Comparison of ENCODE assay signal across 8 mouse cellular contexts in the genomic region with DNA sequence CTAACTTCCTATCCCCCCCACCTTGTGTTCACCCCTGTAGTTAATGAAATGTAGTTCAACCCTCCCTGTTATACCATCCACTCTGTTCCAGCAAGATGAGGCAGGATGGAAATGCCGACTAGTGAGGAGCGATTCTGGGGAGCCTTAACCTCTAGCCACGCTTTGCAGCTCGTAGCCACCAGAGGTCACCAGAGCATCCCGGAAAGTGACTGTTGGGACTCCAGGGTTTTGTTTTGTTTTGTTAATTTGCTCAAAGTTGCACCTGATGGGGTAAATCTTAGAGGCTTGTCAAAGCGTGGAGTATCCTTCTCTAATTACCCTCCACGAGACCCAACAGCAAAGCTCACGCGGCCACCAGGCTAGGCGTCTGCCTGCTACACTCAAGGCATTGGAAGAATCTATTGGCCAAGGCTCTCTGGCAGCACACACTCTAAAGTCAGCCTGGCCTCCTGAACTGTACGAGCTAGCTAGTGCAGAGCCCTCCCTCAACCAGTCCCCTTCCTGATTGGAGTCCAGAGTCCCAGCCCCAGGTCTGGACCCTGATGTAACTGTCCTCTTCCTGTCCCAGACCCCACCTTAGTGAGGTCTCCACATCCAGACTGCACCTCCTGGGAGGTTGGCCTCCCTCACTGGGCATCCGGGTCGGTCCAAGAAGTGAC. TPM values are rescaled to one million over a fixed set of nuclear protein-coding genes. Genes with fewer than 3 reads are reported as not detected.
DNase-seq lines count a peak whose midpoint lies in the region; ATAC-seq and TF ChIP-seq lines count a peak whose summit lies in the region.

No protein-coding gene starts in this region.

- no peaks in the 10 kb centered on the region for H3K4me1 ChIP-seq in embryonic fibroblast, embryonic 13.5 days (ENCODE audit: control insufficient read depth, insufficient read depth, low read length)
- 0 out of 2 replicates have a peak, but pooled peaks cover 4% of the 10 kb centered on the region for H3K4me1 ChIP-seq in hindbrain, embryonic 15.5 days (replicated peaks)
- H3K4me1 ChIP-seq in liver, embryonic 12.5 days = 0 out of 2 replicates have a peak, but pooled peaks cover 5% of the 10 kb centered on the region

- H3K9ac ChIP-seq in hindbrain, embryonic 15.5 days = no peak overlapping the region
- H3K9ac ChIP-seq in liver, embryonic 12.5 days = no peak overlapping the region

- H3K4me2 ChIP-seq in hindbrain, embryonic 15.5 days = no peak overlapping the region
- H3K4me2 ChIP-seq in liver, embryonic 12.5 days = peak overlapping the region; percentile 25

- WGBS in hindbrain, embryonic 15.5 days = 8% methylated on average over 13 of the region's 13 CpGs
- WGBS in liver, embryonic 12.5 days (ENCODE audit: insufficient replicate concordance) = 17% methylated on average over 13 of the region's 13 CpGs

- no peaks in the 10 kb centered on the region for H3K9me3 ChIP-seq in hindbrain, embryonic 15.5 days
- H3K9me3 ChIP-seq in liver, embryonic 12.5 days (replicated peaks) = no peaks in the 10 kb centered on the region

- peak; percentile 42 for DNase-seq in ovary, postnatal 14 days (ENCODE audit: low spot score)
- DNase-seq in ovary, adult 18-20 months (ENCODE audit: low spot score) = no peak
- peak; percentile 70 for DNase-seq in adrenal gland, postnatal 14 days
- DNase-seq in neural tube, embryonic 10.5 days (ENCODE audit: extremely low spot score, low spot score) = peak; percentile 63
- DNase-seq in c-Kit-positive CD71-positive TER-119-positive erythroid progenitor cells, embryonic 14.5 days (ENCODE audit: low spot score) = no peak

- peak; percentile 46; the same call in 1 of the 2 replicates for ATAC-seq in hindbrain, embryonic 15.5 days (ENCODE audit: low FRiP score, low read depth)
- ATAC-seq in liver, embryonic 12.5 days = peak; percentile 46

- no peaks in the 10 kb centered on the region for H3K27me3 ChIP-seq in hindbrain, embryonic 15.5 days
- H3K27me3 ChIP-seq in liver, embryonic 12.5 days (replicated peaks) = peaks cover 13% of the 10 kb centered on the region

- H3K27ac ChIP-seq in embryonic fibroblast, embryonic 13.5 days (ENCODE audit: insufficient read depth, low read length) = no peak overlapping the region
- 0 out of 2 replicates have a peak overlapping the region, but pooled peaks have one; percentile 57 for H3K27ac ChIP-seq in hindbrain, embryonic 15.5 days (replicated peaks)
- no peak overlapping the region for H3K27ac ChIP-seq in liver, embryonic 12.5 days

- TF ChIP-seq CTCF in embryonic fibroblast, embryonic 13.5 days (IDR thresholded peaks at IDR 0.05; ENCODE audit: borderline replicate concordance, insufficient read depth, low read length) = peak; percentile 76; the same call in 1 of the 2 replicates

- no peak overlapping the region for H3K4me3 ChIP-seq in embryonic fibroblast, embryonic 13.5 days (ENCODE audit: insufficient read depth, low read length)
- H3K4me3 ChIP-seq in hindbrain, embryonic 15.5 days = no peak overlapping the region
- H3K4me3 ChIP-seq in liver, embryonic 12.5 days = no peak overlapping the region

- H3K36me3 ChIP-seq in hindbrain, embryonic 15.5 days = peaks cover 22% of the 10 kb centered on the region
- peaks cover 24% of the 10 kb centered on the region for H3K36me3 ChIP-seq in liver, embryonic 12.5 days

- no peak for TF ChIP-seq POLR2A in embryonic fibroblast, embryonic 13.5 days (IDR thresholded peaks at IDR 0.05; ENCODE audit: low read depth, low read length)

RNA-seq across cellular contexts. Expression of gene Col8a2, which starts 8.6 kb away (rescaled TPM):
- total RNA-seq in adrenal gland, postnatal 14 days (2021) = 2.9 and 3.1 TPM in 2 replicates
- polyA plus RNA-seq in embryonic fibroblast, embryonic 13.5 days (2011; ENCODE audit: insufficient read length, low read depth, missing spikeins) = 7.7 and 40.4 TPM in 2 replicates
- 6.9 and 8.1 TPM in 2 replicates for polyA plus RNA-seq in hindbrain, embryonic 15.5 days (2015; fragmentation: Nextera tagmentation; extraction: Ambion mirVana)
- 1.8 and 2.3 TPM in 2 replicates for polyA plus RNA-seq in liver, embryonic 12.5 days (2016; fragmentation: Nextera tagmentation; extraction: Ambion mirVana)

RNA-seq across cellular contexts. Expression of gene Trappc3, which starts 15.9 kb away (rescaled TPM):
- total RNA-seq in adrenal gland, postnatal 14 days (2021) = 70.8 and 75.6 TPM in 2 replicates
- 96.6 and 102 TPM in 2 replicates for polyA plus RNA-seq in embryonic fibroblast, embryonic 13.5 days (2011; ENCODE audit: insufficient read length, low read depth, missing spikeins)
- polyA plus RNA-seq in hindbrain, embryonic 15.5 days (2015; fragmentation: Nextera tagmentation; extraction: Ambion mirVana) = 172 and 180 TPM in 2 replicates
- 43.7 and 44.0 TPM in 2 replicates for polyA plus RNA-seq in liver, embryonic 12.5 days (2016; fragmentation: Nextera tagmentation; extraction: Ambion mirVana)

RNA-seq across cellular contexts. Expression of gene Map7d1, which starts 21.9 kb away (rescaled TPM):
- 53.4 and 67.3 TPM in 2 replicates for total RNA-seq in adrenal gland, postnatal 14 days (2021)
- polyA plus RNA-seq in embryonic fibroblast, embryonic 13.5 days (2011; ENCODE audit: insufficient read length, low read depth, missing spikeins) = 83.0 and 98.9 TPM in 2 replicates
- 82.9 and 97.5 TPM in 2 replicates for polyA plus RNA-seq in hindbrain, embryonic 15.5 days (2015; fragmentation: Nextera tagmentation; extraction: Ambion mirVana)
- 20.9 and 23.3 TPM in 2 replicates for polyA plus RNA-seq in liver, embryonic 12.5 days (2016; fragmentation: Nextera tagmentation; extraction: Ambion mirVana)

RNA-seq across cellular contexts. Expression of gene Adprhl2, which starts 43.5 kb away (rescaled TPM):
- total RNA-seq in adrenal gland, postnatal 14 days (2021) = 27.3 and 34.9 TPM in 2 replicates
- polyA plus RNA-seq in embryonic fibroblast, embryonic 13.5 days (2011; ENCODE audit: insufficient read length, low read depth, missing spikeins) = 15.9 and 16.7 TPM in 2 replicates
- polyA plus RNA-seq in hindbrain, embryonic 15.5 days (2015; fragmentation: Nextera tagmentation; extraction: Ambion mirVana) = 78.6 and 86.1 TPM in 2 replicates
- polyA plus RNA-seq in liver, embryonic 12.5 days (2016; fragmentation: Nextera tagmentation; extraction: Ambion mirVana) = 36.0 and 38.0 TPM in 2 replicates

RNA-seq across cellular contexts. Expression of gene Tekt2, which starts 47.5 kb away (rescaled TPM):
- total RNA-seq in adrenal gland, postnatal 14 days (2021) = 2.4 and 3.3 TPM in 2 replicates
- polyA plus RNA-seq in embryonic fibroblast, embryonic 13.5 days (2011; ENCODE audit: insufficient read length, low read depth, missing spikeins) = 3.1 and 3.9 TPM in 2 replicates
- polyA plus RNA-seq in hindbrain, embryonic 15.5 days (2015; fragmentation: Nextera tagmentation; extraction: Ambion mirVana) = 10.7 and 11.4 TPM in 2 replicates
- 0.54 and 0.57 TPM in 2 replicates for polyA plus RNA-seq in liver, embryonic 12.5 days (2016; fragmentation: Nextera tagmentation; extraction: Ambion mirVana)

Comparison
In these comparisons a context has a peak if more than half of its experiments do, and no peak if none do; other contexts are left out.
1. DNase-seq: peak in ovary, postnatal 14 days (single experiment), adrenal gland, postnatal 14 days (single experiment) and neural tube, embryonic 10.5 days (single experiment); none in ovary, adult 18-20 months (single experiment) and c-Kit-positive CD71-positive TER-119-positive erythroid progenitor cells, embryonic 14.5 days (single experiment).